Mouse (Mus musculus) liver, embryonic 12.5 days (tissue): ENCODE data around the gene E030030I06Rik. TPM values are rescaled to one million over a fixed set of nuclear protein-coding genes. Genes with fewer than 3 reads are reported as not detected.
"Not testable (repeated sequence)": the region's sequence is repeated elsewhere in the genome, so short reads cannot be mapped to it uniquely, and the experiment has no call there.

Source experiments
- ATAC-seq: fragments of 200-750 bp; cut with Nextera tagmentation; 2 replicates; pipeline ENCODE4 v1.8.0; 2017; ENCODE audit warnings: moderate number of reproducible peaks, mild to moderate bottlenecking, moderate library complexity
- H3K27ac ChIP-seq: fragments of 300-500 bp; sonication (generic); 2 replicates; pipeline ENCODE4 v1.5.1; 2016; ENCODE audit warnings: mild to moderate bottlenecking
- H3K27me3 ChIP-seq: fragments of 300-500 bp; sonication (generic); replicated peaks from 2 replicates; pipeline ENCODE4 v1.6.1; 2016; ENCODE audit warnings: mild to moderate bottlenecking, moderate library complexity
- H3K36me3 ChIP-seq: fragments of 300-500 bp; sonication (generic); 2 replicates; pipeline ENCODE4 v1.6.1; 2016; ENCODE audit warnings: mild to moderate bottlenecking, moderate library complexity
- H3K4me1 ChIP-seq: fragments of 300-500 bp; sonication (generic); 2 replicates; pipeline ENCODE4 v1.6.1; 2016
- H3K4me2 ChIP-seq: fragments of 300-500 bp; sonication (generic); 2 replicates; pipeline ENCODE4 v1.6.1; 2016; ENCODE audit warnings: mild to moderate bottlenecking, moderate library complexity
- H3K4me3 ChIP-seq: fragments of 300-500 bp; sonication (generic); 2 replicates; pipeline ENCODE4 v1.5.1; 2016; ENCODE audit warnings: mild to moderate bottlenecking, moderate library complexity
- H3K9ac ChIP-seq: fragments of 300-500 bp; sonication (generic); 2 replicates; pipeline ENCODE4 v1.6.1; 2016; ENCODE audit warnings: mild to moderate bottlenecking, moderate library complexity
- H3K9me3 ChIP-seq: fragments of 300-500 bp; sonication (generic); replicated peaks from 2 replicates; pipeline ENCODE4 v1.6.1; 2016; ENCODE audit warnings: mild to moderate bottlenecking, moderate library complexity
- WGBS: fragments of 180-500 bp; shearing (Covaris S2); methylation state at CpG from one replicate; pipeline ENCODE4 v1.1.7; 2016; ENCODE audit not compliant: insufficient replicate concordance; 5-methylcytosine and 5-hydroxymethylcytosine counted together
- polyA plus RNA-seq: library from polyadenylated mRNA; unstranded; fragments of >200 nt; fragmentation: Nextera tagmentation; extraction: Ambion mirVana; gene quantifications from 2 replicates; pipeline ENCODE4 v1.2.1, GENCODE M21; 2016

The E030030I06Rik gene
- polyA plus RNA-seq, 1 experiment from 2014 or later = 3.7 TPM

DNA sequence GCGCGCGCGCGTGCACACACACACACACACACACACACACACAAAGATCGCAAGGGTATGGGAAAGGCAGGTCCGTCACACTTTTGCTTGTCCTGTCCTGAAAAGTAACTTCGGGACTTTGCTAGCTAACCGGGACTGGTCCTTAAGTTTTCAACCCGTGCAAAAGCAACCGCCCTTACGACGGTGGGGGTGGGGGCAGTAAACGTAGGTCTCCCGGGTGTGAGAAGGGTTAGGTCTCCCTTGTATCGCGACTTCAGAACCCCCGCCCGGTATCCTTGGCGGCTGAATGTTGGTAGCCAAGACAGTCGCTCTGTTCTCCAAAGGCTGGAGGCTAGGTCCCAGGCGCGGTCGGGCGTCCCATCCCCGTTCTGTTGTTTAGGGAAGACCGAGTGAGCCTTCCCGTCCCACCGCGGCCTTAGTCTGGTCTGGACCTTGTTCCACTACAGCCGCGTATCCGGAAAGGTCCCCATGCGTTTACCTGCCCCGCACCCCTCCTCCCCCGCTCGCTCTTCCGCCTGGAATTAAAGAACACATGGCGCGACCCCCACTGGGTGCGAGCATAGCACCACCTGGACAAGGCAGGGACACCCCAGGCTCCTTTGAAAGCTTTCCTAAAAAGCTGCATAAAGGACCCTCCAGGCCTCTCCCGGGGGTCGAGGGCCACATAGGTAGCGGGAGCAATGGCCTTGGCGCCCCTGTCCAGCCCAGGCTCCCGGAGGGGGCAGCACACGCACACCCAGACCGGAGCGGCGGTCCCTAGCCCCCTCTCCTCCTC lies 808 bp upstream of the E030030I06Rik start:
- Histone ChIP-seq H3K4me3 (peak overlapping the region; percentile 62), H3K9ac (no peak overlapping the region), H3K36me3 (no peaks in the 10 kb centered on the region), H3K27me3 (peaks cover 62% of the 10 kb centered on the region), H3K4me2 (peak overlapping the region; percentile 82), H3K27ac (no peak overlapping the region), H3K9me3 (no peaks in the 10 kb centered on the region), H3K4me1 (peaks cover 17% of the 10 kb centered on the region)
- WGBS = under 1% methylated on average over 50 of the region's 50 CpGs
- no peak for ATAC-seq

DNA sequence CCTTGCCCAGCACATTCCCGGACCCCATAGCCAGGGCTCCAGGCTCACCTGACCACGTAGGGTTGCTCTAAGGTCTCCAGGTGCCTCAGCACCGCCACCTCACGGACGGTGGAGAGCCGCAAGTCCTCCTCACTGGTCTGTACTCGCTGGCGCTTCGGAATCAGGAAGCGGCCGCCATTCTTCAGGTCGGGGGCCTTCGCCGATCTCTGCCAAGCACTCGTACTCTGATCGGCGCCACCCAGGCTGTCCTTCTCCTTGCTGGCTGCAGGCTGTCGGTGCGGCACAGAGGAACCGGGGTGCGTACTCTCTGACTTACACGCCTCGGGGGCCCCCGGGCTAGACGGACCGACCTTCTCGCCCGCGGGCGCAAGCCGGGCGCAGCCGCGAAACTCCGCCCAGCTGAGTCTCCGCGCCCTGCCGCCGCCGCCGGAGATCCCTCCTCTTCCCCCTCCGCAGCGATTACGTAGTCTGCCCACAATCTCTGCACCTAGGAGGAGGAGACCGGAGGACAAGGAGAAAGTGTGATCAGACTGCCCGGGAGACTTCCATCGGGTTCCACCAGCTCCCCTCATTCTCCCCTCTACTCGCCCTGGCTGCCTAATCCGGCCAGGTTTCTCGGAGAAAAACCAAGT lies 513 bp downstream of the E030030I06Rik start:
- Histone ChIP-seq H3K4me1 (peaks cover 17% of the 10 kb centered on the region), H3K27ac (no peak overlapping the region), H3K4me2 (peak overlapping the region; percentile 82), H3K27me3 (peaks cover 52% of the 10 kb centered on the region), H3K9ac (peak overlapping the region; percentile 61), H3K36me3 (no peaks in the 10 kb centered on the region), H3K4me3 (peak overlapping the region; percentile 62), H3K9me3 (no peaks in the 10 kb centered on the region)
- peak; percentile 80 for ATAC-seq
- 0% methylated on average over 47 of the region's 50 CpGs for WGBS

DNA sequence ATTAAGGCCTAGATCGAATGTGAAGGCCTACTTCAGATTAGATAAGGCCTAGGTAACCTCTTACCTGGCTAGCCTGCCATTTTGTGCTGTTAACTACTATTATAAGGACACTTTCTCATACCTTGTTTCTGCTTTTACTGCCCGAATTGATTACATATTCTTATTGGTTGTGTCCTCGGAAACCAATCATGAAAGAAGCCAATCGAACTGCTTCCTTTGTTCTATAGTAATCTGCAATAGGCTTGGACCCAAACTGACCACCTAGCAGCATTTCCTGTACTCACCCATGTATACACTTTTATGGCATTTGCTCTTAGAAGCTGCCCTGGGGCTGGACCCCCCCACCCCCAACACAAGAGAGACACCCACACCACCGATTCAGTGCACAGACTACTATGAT lies 6.1 kb downstream of the E030030I06Rik start:
- Histone ChIP-seq H3K4me2 (no peak overlapping the region), H3K4me3 (no peak overlapping the region), H3K36me3 (no peaks in the 10 kb centered on the region), H3K4me1 (no peaks in the 10 kb centered on the region), H3K9ac (no peak overlapping the region), H3K27me3 (peaks cover 15% of the 10 kb centered on the region; the same call in 1 of the 2 replicates), H3K27ac (no peak overlapping the region), H3K9me3 (no peaks in the 10 kb centered on the region)
- ATAC-seq = no peak
- WGBS = 53% methylated on average over 5 of the region's 5 CpGs

DNA sequence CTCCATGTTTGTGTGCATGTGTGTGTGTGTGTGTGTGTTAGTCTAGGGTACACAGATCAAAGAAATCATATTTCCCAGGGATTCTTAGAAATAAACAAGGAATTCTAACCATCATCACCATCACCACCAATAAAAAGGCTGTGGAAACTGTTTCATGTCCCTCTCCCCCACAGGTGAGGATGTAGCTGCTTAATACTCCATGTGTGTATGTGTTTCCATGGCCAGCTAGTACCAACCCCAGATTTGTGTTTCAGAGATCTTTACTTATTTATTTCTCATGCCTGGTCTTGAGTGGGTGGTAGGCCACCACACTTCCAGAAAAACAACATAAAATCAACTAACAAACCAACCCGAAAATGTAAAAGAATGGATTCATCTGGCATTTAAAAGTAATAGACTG lies 6.9 kb downstream of the E030030I06Rik start:
- H3K9me3 ChIP-seq, H3K36me3 ChIP-seq, H3K4me1 ChIP-seq, H3K9ac ChIP-seq, H3K4me3 ChIP-seq, ATAC-seq, H3K4me2 ChIP-seq, H3K27ac ChIP-seq: not testable (repeated sequence)
- 66% methylated on average over 1 of the region's 1 CpGs for WGBS
- peaks cover 15% of the 10 kb centered on the region; the same call in 1 of the 2 replicates for H3K27me3 ChIP-seq

DNA sequence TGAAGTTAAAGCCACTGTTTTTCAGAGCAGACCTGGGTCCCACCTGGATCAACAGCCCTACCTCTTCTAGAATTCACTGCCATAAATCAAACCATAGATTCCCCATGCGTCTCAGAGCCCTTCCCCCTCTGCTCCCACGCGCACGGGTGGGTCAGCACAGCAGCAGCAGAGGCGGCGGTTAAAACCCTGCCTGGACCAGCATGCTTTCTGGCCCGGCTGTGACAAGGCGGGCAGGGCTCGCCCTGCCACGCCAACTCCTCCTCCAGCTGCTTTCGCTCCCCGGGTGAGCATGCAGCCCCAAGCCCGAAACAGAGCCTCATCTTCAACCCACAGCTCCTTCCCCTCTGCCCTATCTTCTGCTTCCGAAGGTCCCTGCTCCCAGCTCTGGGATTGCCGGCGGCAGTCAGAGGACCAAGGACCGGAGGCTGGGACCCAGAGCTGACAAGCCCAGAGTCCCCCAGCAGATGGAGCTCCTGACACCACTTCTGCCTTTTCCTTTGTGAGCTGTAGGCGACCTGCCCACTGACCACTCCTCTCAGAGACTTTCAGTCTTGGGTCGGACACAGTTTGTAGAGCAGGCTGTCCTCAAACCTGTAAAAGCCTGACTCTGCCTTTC lies 8.3 kb downstream of the E030030I06Rik start:
- no peak for ATAC-seq
- H3K27ac ChIP-seq = no peak overlapping the region
- 4% methylated on average over 19 of the region's 19 CpGs for WGBS

DNA sequence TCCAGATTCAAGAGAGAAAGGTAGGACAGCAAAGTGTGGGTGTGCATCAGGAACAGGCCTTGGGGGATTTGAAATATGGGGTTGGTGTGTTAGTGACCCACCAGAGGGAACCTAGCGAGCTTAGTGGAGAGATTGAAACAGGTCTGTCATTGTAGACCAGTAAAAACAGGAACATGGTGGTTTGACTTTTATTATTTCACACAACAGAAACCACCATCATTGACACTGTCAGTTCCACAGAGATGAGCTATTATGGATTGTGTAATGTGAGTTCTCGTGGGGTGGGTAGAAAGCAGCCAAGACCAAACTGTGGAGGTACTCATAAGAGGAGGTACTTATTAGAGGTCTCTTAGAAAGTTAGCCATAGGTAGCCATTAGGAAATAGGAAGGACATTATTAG lies 74.5 kb downstream of the E030030I06Rik start:
- Histone ChIP-seq H3K9me3 (no peaks in the 10 kb centered on the region), H3K4me2 (no peak overlapping the region), H3K4me1 (no peaks in the 10 kb centered on the region), H3K36me3 (no peaks in the 10 kb centered on the region), H3K4me3 (no peak overlapping the region), H3K27me3 (no peaks in the 10 kb centered on the region), H3K27ac (no peak overlapping the region), H3K9ac (no peak overlapping the region)
- no peak for ATAC-seq
- 45% methylated on average over 2 of the region's 2 CpGs for WGBS

More for the DNA sequence above, 8.3 kb downstream of the E030030I06Rik start:
- no peaks in the 10 kb centered on the region for H3K4me1 ChIP-seq
- H3K4me2 ChIP-seq = peak overlapping the region; percentile 56
- no peaks in the 10 kb centered on the region for H3K9me3 ChIP-seq
- no peak overlapping the region for H3K9ac ChIP-seq
- peaks cover 15% of the 10 kb centered on the region; the same call in 1 of the 2 replicates for H3K27me3 ChIP-seq
- peak overlapping the region; percentile 30 for H3K4me3 ChIP-seq
- H3K36me3 ChIP-seq = no peaks in the 10 kb centered on the region

DNA sequence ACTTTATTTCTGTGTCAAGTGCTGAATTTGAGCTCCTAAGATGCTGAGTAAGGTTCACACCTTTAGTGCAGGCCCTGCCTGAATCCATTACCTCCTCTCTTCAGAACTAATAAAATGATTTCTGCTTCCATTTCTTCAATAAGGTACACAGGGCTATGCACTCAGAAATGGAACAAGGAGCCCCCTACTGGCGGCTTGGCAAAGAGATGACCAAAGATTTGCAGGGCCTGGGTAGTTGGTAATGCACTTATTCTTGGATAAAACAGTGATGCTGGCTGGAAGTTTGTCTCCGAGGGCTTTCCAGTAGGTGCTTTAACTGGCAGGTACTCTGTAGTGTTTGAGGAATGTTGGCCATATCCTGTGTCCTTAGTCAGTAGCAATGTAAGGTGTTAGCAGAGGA lies 76.3 kb downstream of the E030030I06Rik start:
- no peak overlapping the region for H3K9ac ChIP-seq
- H3K27me3 ChIP-seq = no peaks in the 10 kb centered on the region
- no peaks in the 10 kb centered on the region for H3K4me1 ChIP-seq
- no peak overlapping the region for H3K4me3 ChIP-seq
- H3K4me2 ChIP-seq = no peak overlapping the region
- no peaks in the 10 kb centered on the region for H3K36me3 ChIP-seq
- no peaks in the 10 kb centered on the region for H3K9me3 ChIP-seq
- 43% methylated on average over 2 of the region's 2 CpGs for WGBS
- no peak for ATAC-seq
- H3K27ac ChIP-seq = no peak overlapping the region

DNA sequence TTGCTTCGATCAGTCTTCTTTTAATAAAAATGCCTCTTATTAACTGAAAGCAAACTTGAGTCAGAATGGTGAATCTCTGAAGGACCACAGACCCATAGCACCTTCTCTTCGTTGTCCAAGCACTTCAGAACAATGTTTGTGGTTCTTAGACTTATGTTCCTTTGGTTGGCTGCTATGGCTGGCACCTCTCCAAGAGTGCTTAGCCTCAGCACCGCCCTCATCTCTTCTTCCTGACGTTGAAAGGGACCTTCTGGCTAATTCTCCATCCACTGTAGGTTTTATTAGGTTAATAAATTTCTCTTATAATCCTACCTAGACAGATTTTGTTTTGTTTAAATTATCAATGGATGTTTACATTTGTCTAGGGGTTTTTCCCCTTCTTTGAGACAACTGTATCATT lies 78.5 kb downstream of the E030030I06Rik start:
- H3K4me3 ChIP-seq = no peak overlapping the region
- no peaks in the 10 kb centered on the region for H3K4me1 ChIP-seq
- H3K9me3 ChIP-seq = no peaks in the 10 kb centered on the region
- H3K27ac ChIP-seq = no peak overlapping the region
- no peaks in the 10 kb centered on the region for H3K27me3 ChIP-seq
- WGBS = 45% methylated on average over 4 of the region's 4 CpGs
- no peak overlapping the region for H3K4me2 ChIP-seq
- no peaks in the 10 kb centered on the region for H3K36me3 ChIP-seq
- ATAC-seq = no peak
- no peak overlapping the region for H3K9ac ChIP-seq

DNA sequence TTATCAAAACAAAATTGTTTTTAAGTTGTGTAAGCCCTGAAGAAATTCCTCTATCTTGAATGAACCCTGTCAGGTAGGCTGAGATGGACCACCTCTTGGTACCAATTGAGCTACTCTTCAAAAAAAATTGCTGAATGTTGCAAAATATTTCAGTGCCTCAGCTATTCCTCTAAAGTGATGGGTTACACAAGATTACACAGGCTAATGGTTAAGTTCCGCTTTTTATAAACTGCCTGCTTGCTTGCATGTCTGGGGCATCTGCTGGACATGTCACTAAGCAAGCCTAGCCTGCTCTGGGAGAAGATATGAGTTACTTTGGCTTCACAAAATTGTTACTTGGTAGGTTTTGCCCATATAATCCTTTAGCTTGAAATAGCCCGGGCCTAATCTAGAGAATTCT lies 78.9 kb downstream of the E030030I06Rik start:
- ATAC-seq = no peak

DNA sequence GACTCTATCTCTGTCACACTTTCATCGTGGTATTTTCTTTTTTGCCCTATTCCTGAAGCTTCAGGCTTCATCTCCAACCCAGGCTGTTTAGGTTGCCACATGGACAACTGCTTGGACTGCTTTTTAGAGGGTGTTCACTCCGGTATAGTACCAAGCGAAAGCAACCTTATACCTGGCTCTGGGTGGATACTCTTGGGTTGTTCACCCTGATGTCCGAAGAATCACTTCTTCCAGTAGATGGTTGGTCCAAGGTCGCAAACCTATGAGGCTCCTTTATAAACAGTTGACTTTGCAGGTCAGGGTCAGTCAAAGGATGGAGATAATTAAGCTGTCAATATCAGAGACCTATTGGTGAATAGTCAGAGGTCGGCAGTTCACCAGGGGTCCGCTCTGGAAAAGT lies 81.1 kb downstream of the E030030I06Rik start, which contains the start of gene 4930444G20Rik:
TSS of gene 4930444G20Rik (minus strand) at position 101 of the 400 bp plus-strand sequence.
- not testable (repeated sequence) for H3K9me3 ChIP-seq, ATAC-seq, H3K9ac ChIP-seq, H3K27ac ChIP-seq, H3K4me1 ChIP-seq, H3K27me3 ChIP-seq, H3K4me3 ChIP-seq, H3K36me3 ChIP-seq, H3K4me2 ChIP-seq
- 71% methylated on average over 7 of the region's 7 CpGs for WGBS

More for the DNA sequence above, 78.9 kb downstream of the E030030I06Rik start:
- Histone ChIP-seq H3K9ac (no peak overlapping the region), H3K4me2 (no peak overlapping the region), H3K9me3 (no peaks in the 10 kb centered on the region), H3K27ac (no peak overlapping the region), H3K4me1 (no peaks in the 10 kb centered on the region), H3K4me3 (no peak overlapping the region), H3K27me3 (no peaks in the 10 kb centered on the region), H3K36me3 (no peaks in the 10 kb centered on the region)
- WGBS = 69% methylated on average over 2 of the region's 2 CpGs
